Mouse (Mus musculus) bone marrow macrophage, adult 2 months (primary cell): ENCODE results near the gene Tas2r134. TPM values are rescaled to one million over a fixed set of nuclear protein-coding genes. Genes with fewer than 3 reads are reported as not detected.

Source experiments
- H3K27ac ChIP-seq: 2 replicates; pipeline ENCODE4 v1.5.1; 2012; ENCODE audit warnings: low read depth, low read length; ENCODE audit not compliant: insufficient read depth
- H3K4me1 ChIP-seq: 2 replicates; pipeline ENCODE4 v1.6.1; 2012; ENCODE audit warnings: low read length; ENCODE audit not compliant: control insufficient read depth, insufficient read depth
- H3K4me3 ChIP-seq: 2 replicates; pipeline ENCODE4 v1.5.1; 2012; ENCODE audit warnings: mild to moderate bottlenecking, low read length, moderate library complexity; ENCODE audit not compliant: insufficient read depth
- CTCF ChIP-seq: IDR thresholded peaks from 2 replicates; pipeline ENCODE4 v1.5.1; 2012; ENCODE audit warnings: low read depth, mild to moderate bottlenecking, low read length, moderate library complexity
- POLR2A ChIP-seq: IDR thresholded peaks from 2 replicates; pipeline ENCODE4 v1.6.1; 2012; ENCODE audit warnings: mild to moderate bottlenecking, low read depth, low read length, borderline replicate concordance
- polyA plus RNA-seq: library from polyadenylated mRNA; stranded (reverse); fragments of >200 nt; gene quantifications from 2 replicates; pipeline ENCODE4 v1.2.4, GENCODE M21; 2012; ENCODE audit not compliant: missing spikeins, insufficient read depth, insufficient read length

Tas2r134 gene
- polyA plus RNA-seq, 1 experiment = not detected

- no peak overlapping the region for H3K27ac ChIP-seq
- no peak overlapping the region for H3K4me3 ChIP-seq
- TF ChIP-seq CTCF (no peak), POLR2A (no peak)
- no peaks in the 10 kb centered on the region for H3K4me1 ChIP-seq
Measured at GRCm38 (mm10) chr2:51600873-51601272, 26.4 kb upstream of the Tas2r134 start.

GRCm38 (mm10) chr2:51610305-51610704 lies 17.0 kb upstream of the Tas2r134 start:
- H3K4me1 ChIP-seq = no peaks in the 10 kb centered on the region
- no peak overlapping the region for H3K4me3 ChIP-seq
- no peak overlapping the region for H3K27ac ChIP-seq
- TF ChIP-seq CTCF (no peak), POLR2A (no peak)

GRCm38 (mm10) chr2:51610897-51611296 lies 16.4 kb upstream of the Tas2r134 start:
- TF ChIP-seq CTCF (no peak), POLR2A (no peak)
- Histone ChIP-seq H3K4me3 (no peak overlapping the region), H3K27ac (no peak overlapping the region), H3K4me1 (no peaks in the 10 kb centered on the region)

- Histone ChIP-seq H3K4me1 (no peaks in the 10 kb centered on the region), H3K4me3 (no peak overlapping the region), H3K27ac (no peak overlapping the region)
- TF ChIP-seq POLR2A (no peak), CTCF (no peak)
Measured at GRCm38 (mm10) chr2:51613716-51614115, 13.6 kb upstream of the Tas2r134 start.

- H3K27ac ChIP-seq = no peak overlapping the region
- no peak for TF ChIP-seq CTCF
- no peak for TF ChIP-seq POLR2A
- H3K4me1 ChIP-seq = no peaks in the 10 kb centered on the region
- H3K4me3 ChIP-seq = no peak overlapping the region
Measured at GRCm38 (mm10) chr2:51621931-51622330, 5.4 kb upstream of the Tas2r134 start.

GRCm38 (mm10) chr2:51626007-51626406 lies 1.3 kb upstream of the Tas2r134 start:
- no peak for TF ChIP-seq CTCF
- no peak for TF ChIP-seq POLR2A
- no peak overlapping the region for H3K27ac ChIP-seq
- no peaks in the 10 kb centered on the region for H3K4me1 ChIP-seq
- H3K4me3 ChIP-seq = no peak overlapping the region

- Histone ChIP-seq H3K27ac (no peak overlapping the region), H3K4me3 (no peak overlapping the region), H3K4me1 (no peaks in the 10 kb centered on the region)
- TF ChIP-seq CTCF = no peak
- no peak for TF ChIP-seq POLR2A
Measured at GRCm38 (mm10) chr2:51631428-51631827, 4.1 kb downstream of the Tas2r134 start.

GRCm38 (mm10) chr2:51637681-51638080 lies 10.4 kb downstream of the Tas2r134 start:
- peaks cover 4% of the 10 kb centered on the region; the same call in 1 of the 2 replicates for H3K4me1 ChIP-seq
- no peak overlapping the region for H3K27ac ChIP-seq
- no peak overlapping the region for H3K4me3 ChIP-seq
- TF ChIP-seq CTCF = no peak
- no peak for TF ChIP-seq POLR2A

GRCm38 (mm10) chr2:51641635-51642034 lies 14.3 kb downstream of the Tas2r134 start:
- no peak overlapping the region for H3K4me3 ChIP-seq
- H3K27ac ChIP-seq = no peak overlapping the region
- TF ChIP-seq POLR2A = no peak
- TF ChIP-seq CTCF = no peak
- peaks cover 4% of the 10 kb centered on the region; the same call in 1 of the 2 replicates for H3K4me1 ChIP-seq

GRCm38 (mm10) chr2:51643244-51644139 lies 16.2 kb downstream of the Tas2r134 start:
- Histone ChIP-seq H3K4me1 (no peaks in the 10 kb centered on the region), H3K27ac (no peak overlapping the region), H3K4me3 (no peak overlapping the region)
- TF ChIP-seq POLR2A (no peak), CTCF (no peak)
